Mouse (Mus musculus) limb, embryonic 13.5 days (tissue): Measurements from ENCODE around the gene Tmem184b. TPM values are rescaled to one million over a fixed set of nuclear protein-coding genes. Genes with fewer than 3 reads are reported as not detected.

Experiments used
- ATAC-seq: fragments of 200-750 bp; cut with Nextera tagmentation; 2 replicates; pipeline ENCODE4 v1.8.0; 2017; ENCODE audit warnings: low read depth, moderate number of reproducible peaks, moderate TSS enrichment; ENCODE audit not compliant: low FRiP score
- H3K27ac ChIP-seq: fragments of 300-500 bp; sonication (generic); 2 replicates; pipeline ENCODE4 v1.5.1; 2015; ENCODE audit warnings: inconsistent platforms, mild to moderate bottlenecking, moderate library complexity
- H3K27me3 ChIP-seq: fragments of 300-500 bp; sonication (generic); 2 replicates; pipeline ENCODE4 v1.6.1; 2015; ENCODE audit warnings: mild to moderate bottlenecking, inconsistent platforms
- H3K36me3 ChIP-seq: fragments of 300-500 bp; sonication (generic); 2 replicates; pipeline ENCODE4 v1.6.1; 2015; ENCODE audit warnings: inconsistent platforms, mild to moderate bottlenecking, moderate library complexity
- H3K4me1 ChIP-seq: fragments of 300-500 bp; sonication (generic); 2 replicates; pipeline ENCODE4 v1.6.1; 2015; ENCODE audit warnings: inconsistent platforms
- H3K4me2 ChIP-seq: fragments of 300-500 bp; sonication (generic); replicated peaks from 2 replicates; pipeline ENCODE4 v1.6.1; 2015; ENCODE audit warnings: inconsistent platforms, mild to moderate bottlenecking, moderate library complexity
- H3K4me3 ChIP-seq: fragments of 300-500 bp; sonication (generic); 2 replicates; pipeline ENCODE4 v1.5.1; 2015; ENCODE audit warnings: moderate library complexity, mild to moderate bottlenecking, inconsistent platforms
- H3K9ac ChIP-seq: fragments of 300-500 bp; sonication (generic); 2 replicates; pipeline ENCODE4 v1.6.1; 2015; ENCODE audit warnings: mild to moderate bottlenecking, inconsistent platforms
- H3K9me3 ChIP-seq: fragments of 300-500 bp; sonication (generic); 2 replicates; pipeline ENCODE4 v1.6.1; 2016; ENCODE audit warnings: inconsistent platforms
- WGBS: fragments of 180-500 bp; shearing (Covaris S2); methylation state at CpG from one replicate; pipeline ENCODE4 v1.1.7; 2015; 5-methylcytosine and 5-hydroxymethylcytosine counted together
- polyA plus RNA-seq: library from polyadenylated mRNA; unstranded; fragments of >200 nt; fragmentation: Nextera tagmentation; extraction: Ambion mirVana; gene quantifications from 2 replicates; pipeline ENCODE4 v1.2.1, GENCODE M21; 2015

Tmem184b gene
- polyA plus RNA-seq, 1 experiment from 2014 or later, result 77.6 TPM

DNA sequence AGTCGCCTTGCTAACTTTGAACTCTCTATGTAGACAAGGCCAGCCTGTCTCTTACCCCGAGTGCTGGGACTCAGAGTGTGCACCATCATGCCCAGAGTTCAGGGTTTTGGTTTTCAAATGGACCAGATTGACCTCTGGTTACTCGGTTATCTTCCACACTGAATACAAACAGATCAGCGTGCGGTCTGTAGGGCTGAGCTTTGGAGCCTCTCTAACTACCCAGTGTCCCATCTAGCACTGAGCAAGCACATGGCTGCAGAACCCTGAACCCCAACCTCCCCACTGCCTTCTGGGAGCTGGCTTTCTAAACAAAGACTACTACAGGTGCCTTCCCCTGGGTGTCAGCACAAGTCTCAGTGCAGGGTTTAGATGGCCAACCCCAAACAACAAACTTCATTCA lies 10.8 kb downstream of the Tmem184b start:
- H3K4me1 ChIP-seq, result peaks cover 71% of the 10 kb centered on the region
- no peak overlapping the region for H3K4me2 ChIP-seq
- peaks cover 17% of the 10 kb centered on the region for H3K36me3 ChIP-seq
- 82% methylated on average over 5 of the region's 5 CpGs for WGBS
- H3K9ac ChIP-seq, result 0 out of 2 replicates have a peak overlapping the region, but pooled peaks have one; percentile 2
- no peaks in the 10 kb centered on the region for H3K9me3 ChIP-seq
- no peak overlapping the region for H3K27ac ChIP-seq
- no peak overlapping the region for H3K4me3 ChIP-seq
- H3K27me3 ChIP-seq, result no peaks in the 10 kb centered on the region
- no peak for ATAC-seq

DNA sequence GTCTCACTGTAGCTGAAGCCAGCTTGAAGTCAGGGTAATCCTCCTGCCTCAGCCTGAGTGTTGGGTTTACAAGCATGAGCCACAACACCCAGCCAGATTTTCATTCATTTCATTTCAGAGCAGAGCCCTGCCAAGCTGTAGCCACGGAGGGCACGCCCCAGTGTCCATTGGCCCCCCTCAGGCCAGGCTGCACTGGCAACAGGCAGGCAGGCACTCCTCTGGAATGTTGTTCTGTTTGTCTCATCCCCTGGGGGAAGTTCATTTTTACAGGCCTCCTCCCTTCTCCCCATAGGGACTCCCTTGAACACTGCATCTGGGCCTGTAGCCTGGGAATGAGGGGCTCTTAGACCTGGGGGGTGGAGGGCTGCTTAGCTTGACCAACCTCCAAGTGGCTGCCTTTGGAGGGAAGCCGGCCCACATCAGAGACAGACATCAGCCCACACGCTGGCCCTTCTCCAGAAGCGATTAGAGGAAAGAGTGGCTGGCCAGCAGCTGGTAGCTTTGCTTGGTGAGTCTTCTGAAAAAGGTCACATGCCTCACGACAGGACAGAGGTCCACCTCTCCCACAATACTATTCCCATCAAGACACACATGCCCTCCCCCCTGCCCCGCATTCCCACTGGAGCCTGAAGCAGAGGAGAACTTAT lies 11.8 kb downstream of the Tmem184b start:
- Histone ChIP-seq H3K36me3 (peaks cover 9% of the 10 kb centered on the region; the same call in 1 of the 2 replicates), H3K9ac (no peak overlapping the region), H3K4me1 (peaks cover 71% of the 10 kb centered on the region), H3K4me2 (no peak overlapping the region), H3K27me3 (no peaks in the 10 kb centered on the region), H3K9me3 (no peaks in the 10 kb centered on the region), H3K4me3 (no peak overlapping the region), H3K27ac (no peak overlapping the region; the same call in 1 of the 2 replicates)
- ATAC-seq, result 0 out of 2 replicates have a peak, but pooled peaks have one; percentile 39
- WGBS, result 35% methylated on average over 7 of the region's 7 CpGs

GRCm38 (mm10) chr15:79390434-79390833 lies 12.9 kb downstream of the Tmem184b start:
- H3K4me1 ChIP-seq, result peaks cover 66% of the 10 kb centered on the region
- no peaks in the 10 kb centered on the region for H3K27me3 ChIP-seq
- H3K9ac ChIP-seq, result no peak overlapping the region
- H3K4me3 ChIP-seq, result no peak overlapping the region
- no peaks in the 10 kb centered on the region for H3K9me3 ChIP-seq
- no peak for ATAC-seq
- H3K4me2 ChIP-seq, result no peak overlapping the region
- no peak overlapping the region for H3K27ac ChIP-seq
- WGBS, result 87% methylated on average over 6 of the region's 6 CpGs
- peaks cover 17% of the 10 kb centered on the region; the same call in 1 of the 2 replicates for H3K36me3 ChIP-seq

DNA sequence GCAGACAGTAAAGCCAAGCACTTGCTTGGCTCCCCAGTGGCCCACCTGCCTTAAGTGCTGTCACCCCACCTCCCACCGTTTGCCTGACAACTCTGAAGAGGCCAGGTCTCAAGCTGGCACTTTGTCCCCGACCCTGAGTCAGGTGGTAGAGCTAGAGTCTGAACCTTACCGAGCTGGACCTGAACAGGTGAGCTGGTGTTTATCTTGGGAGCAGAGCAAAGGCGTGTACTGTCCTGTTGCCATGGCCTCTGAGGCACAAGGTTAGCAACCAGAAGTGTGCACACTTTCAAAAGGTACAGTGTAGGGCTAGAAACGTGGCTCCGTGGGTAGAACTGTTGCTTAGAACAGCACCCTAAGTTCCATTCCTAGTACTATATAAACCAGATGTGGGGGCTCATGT lies 15.2 kb downstream of the Tmem184b start:
- no peak overlapping the region for H3K9ac ChIP-seq
- no peak overlapping the region for H3K4me3 ChIP-seq
- H3K27ac ChIP-seq, result 0 out of 2 replicates have a peak overlapping the region, but pooled peaks have one; percentile 7
- peaks cover 17% of the 10 kb centered on the region for H3K36me3 ChIP-seq
- no peaks in the 10 kb centered on the region for H3K27me3 ChIP-seq
- ATAC-seq, result no peak
- H3K4me1 ChIP-seq, result peaks cover 43% of the 10 kb centered on the region
- no peak overlapping the region for H3K4me2 ChIP-seq
- 69% methylated on average over 6 of the region's 6 CpGs for WGBS
- no peaks in the 10 kb centered on the region for H3K9me3 ChIP-seq

- no peaks in the 10 kb centered on the region for H3K27me3 ChIP-seq
- H3K4me1 ChIP-seq, result peaks cover 38% of the 10 kb centered on the region
- H3K4me3 ChIP-seq, result no peak overlapping the region
- no peak overlapping the region for H3K27ac ChIP-seq
- 79% methylated on average over 7 of the region's 7 CpGs for WGBS
- peaks cover 17% of the 10 kb centered on the region for H3K36me3 ChIP-seq
- no peak overlapping the region for H3K4me2 ChIP-seq
- no peak for ATAC-seq
- H3K9ac ChIP-seq, result no peak overlapping the region
- no peaks in the 10 kb centered on the region for H3K9me3 ChIP-seq
Measured at GRCm38 (mm10) chr15:79387611-79388010, 15.8 kb downstream of the Tmem184b start.

DNA sequence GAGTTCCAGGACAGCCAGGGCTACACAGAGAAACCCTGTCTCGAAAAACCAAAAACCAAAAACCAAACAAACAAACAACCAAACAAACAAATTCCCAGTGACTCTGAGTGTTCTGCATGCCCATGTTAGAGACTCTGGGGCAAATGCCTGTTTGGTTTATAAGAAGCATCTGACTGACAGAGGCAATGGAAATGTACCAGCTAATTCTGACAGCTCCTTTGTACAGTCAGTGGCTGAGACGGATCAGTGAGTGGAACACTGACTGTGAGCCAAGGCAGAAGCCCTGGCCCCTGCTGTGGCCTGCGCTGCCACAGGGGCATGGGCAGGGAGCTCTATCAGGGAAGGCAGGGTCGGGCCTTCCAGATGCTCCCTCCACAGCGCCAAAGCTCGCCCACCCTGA lies 16.3 kb downstream of the Tmem184b start:
- Histone ChIP-seq H3K9ac (no peak overlapping the region), H3K4me2 (no peak overlapping the region), H3K27ac (no peak overlapping the region), H3K9me3 (no peaks in the 10 kb centered on the region), H3K4me1 (peaks cover 32% of the 10 kb centered on the region), H3K36me3 (peaks cover 17% of the 10 kb centered on the region), H3K4me3 (no peak overlapping the region), H3K27me3 (no peaks in the 10 kb centered on the region)
- WGBS, result 81% methylated on average over 6 of the region's 6 CpGs
- no peak for ATAC-seq

DNA sequence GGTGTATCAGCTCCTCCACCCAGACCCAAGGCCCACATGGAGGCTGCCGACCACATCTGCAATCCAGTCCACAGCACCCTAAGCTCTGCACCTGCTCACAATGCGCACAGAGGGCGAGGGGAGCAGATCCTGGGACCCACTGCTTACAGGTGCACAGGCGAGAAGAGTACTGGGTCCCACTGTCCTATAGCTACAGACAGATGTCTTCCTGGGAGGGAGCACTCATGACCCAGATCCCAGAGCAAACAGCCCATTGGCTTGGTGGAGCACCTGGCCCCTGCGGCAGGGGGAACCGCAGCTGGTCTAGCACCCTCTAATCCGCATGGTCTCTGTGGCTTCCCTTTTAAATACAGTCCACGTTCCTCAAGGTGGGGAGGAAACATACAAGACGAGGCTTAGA lies 21.7 kb downstream of the Tmem184b start:
- Histone ChIP-seq H3K4me1 (no peaks in the 10 kb centered on the region), H3K9me3 (no peaks in the 10 kb centered on the region), H3K9ac (no peak overlapping the region), H3K36me3 (peaks cover 33% of the 10 kb centered on the region), H3K27me3 (no peaks in the 10 kb centered on the region), H3K4me2 (no peak overlapping the region), H3K4me3 (no peak overlapping the region), H3K27ac (no peak overlapping the region)
- ATAC-seq, result no peak
- 82% methylated on average over 9 of the region's 9 CpGs for WGBS

DNA sequence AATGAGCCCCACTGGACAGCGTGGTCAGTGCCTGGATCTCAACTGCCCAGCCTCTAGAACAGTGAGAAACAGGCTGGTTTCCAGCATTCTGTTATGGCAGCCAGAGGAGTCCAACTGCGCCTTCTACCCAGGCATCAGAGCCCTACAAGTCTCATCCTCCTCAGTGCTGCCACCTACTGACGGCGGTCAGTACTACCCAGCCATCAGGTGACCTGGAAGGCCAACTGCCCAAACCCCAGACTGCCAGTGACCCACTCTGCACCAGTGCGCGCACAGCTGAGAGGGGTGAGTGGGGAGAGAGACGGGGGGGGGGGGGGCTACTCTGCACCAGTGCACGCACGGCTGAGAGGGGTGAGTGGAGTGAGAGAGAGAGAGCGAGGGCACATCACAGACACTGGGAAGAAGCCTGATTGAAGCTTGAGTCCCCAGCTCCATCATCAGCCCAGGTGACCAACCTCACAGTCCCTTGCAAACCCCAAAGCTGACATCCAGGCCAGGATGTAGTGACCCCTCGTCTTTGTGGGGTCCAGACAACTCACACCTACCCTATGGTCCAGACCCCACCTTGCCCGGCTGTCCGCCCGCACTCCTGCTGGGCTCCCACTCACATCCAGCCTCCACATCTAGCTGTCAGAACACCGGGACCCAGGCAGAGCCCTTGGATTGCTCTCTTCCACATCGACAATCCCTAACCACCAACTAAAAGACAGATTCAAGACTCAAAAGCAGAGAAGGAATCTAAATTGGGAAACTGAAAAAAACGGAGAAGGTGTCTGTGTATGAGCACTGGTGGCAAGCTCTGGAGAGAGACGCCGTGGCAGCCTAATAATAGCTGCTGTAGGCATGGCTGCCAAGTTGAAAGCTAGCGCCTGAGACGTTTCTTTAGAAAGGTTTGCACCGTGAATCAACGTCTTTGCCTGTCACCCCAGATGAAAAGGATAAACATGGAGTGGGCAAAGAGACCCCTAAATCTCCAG lies 22.6 kb downstream of the Tmem184b start:
- Histone ChIP-seq H3K4me1 (no peaks in the 10 kb centered on the region), H3K27me3 (no peaks in the 10 kb centered on the region), H3K9me3 (no peaks in the 10 kb centered on the region), H3K4me2 (no peak overlapping the region), H3K27ac (no peak overlapping the region), H3K4me3 (no peak overlapping the region), H3K9ac (no peak overlapping the region), H3K36me3 (peaks cover 33% of the 10 kb centered on the region)
- peak; percentile 49; the same call in 1 of the 2 replicates for ATAC-seq
- 56% methylated on average over 22 of the region's 23 CpGs for WGBS

- Histone ChIP-seq H3K4me1 (no peaks in the 10 kb centered on the region), H3K27ac (no peak overlapping the region), H3K9ac (no peak overlapping the region), H3K4me2 (no peak overlapping the region), H3K36me3 (peaks cover 43% of the 10 kb centered on the region), H3K9me3 (no peaks in the 10 kb centered on the region), H3K27me3 (no peaks in the 10 kb centered on the region), H3K4me3 (no peak overlapping the region)
- no peak for ATAC-seq
- 93% methylated on average over 7 of the region's 7 CpGs for WGBS
Measured at GRCm38 (mm10) chr15:79379658-79380057, 23.7 kb downstream of the Tmem184b start.

- Histone ChIP-seq H3K4me1 (no peaks in the 10 kb centered on the region), H3K27me3 (no peaks in the 10 kb centered on the region), H3K4me3 (no peak overlapping the region), H3K36me3 (peaks cover 51% of the 10 kb centered on the region), H3K27ac (no peak overlapping the region), H3K9ac (no peak overlapping the region), H3K4me2 (no peak overlapping the region), H3K9me3 (no peaks in the 10 kb centered on the region)
- WGBS, result 94% methylated on average over 10 of the region's 10 CpGs
- no peak for ATAC-seq
Measured at GRCm38 (mm10) chr15:79378608-79379007, 24.8 kb downstream of the Tmem184b start.

GRCm38 (mm10) chr15:79377681-79378080 lies 25.7 kb downstream of the Tmem184b start:
- ATAC-seq, result no peak
- no peaks in the 10 kb centered on the region for H3K4me1 ChIP-seq
- H3K36me3 ChIP-seq, result peaks cover 60% of the 10 kb centered on the region
- 83% methylated on average over 6 of the region's 6 CpGs for WGBS
- no peak overlapping the region for H3K4me3 ChIP-seq
- H3K4me2 ChIP-seq, result no peak overlapping the region
- H3K27me3 ChIP-seq, result no peaks in the 10 kb centered on the region
- no peak overlapping the region for H3K27ac ChIP-seq
- no peak overlapping the region for H3K9ac ChIP-seq
- no peaks in the 10 kb centered on the region for H3K9me3 ChIP-seq

DNA sequence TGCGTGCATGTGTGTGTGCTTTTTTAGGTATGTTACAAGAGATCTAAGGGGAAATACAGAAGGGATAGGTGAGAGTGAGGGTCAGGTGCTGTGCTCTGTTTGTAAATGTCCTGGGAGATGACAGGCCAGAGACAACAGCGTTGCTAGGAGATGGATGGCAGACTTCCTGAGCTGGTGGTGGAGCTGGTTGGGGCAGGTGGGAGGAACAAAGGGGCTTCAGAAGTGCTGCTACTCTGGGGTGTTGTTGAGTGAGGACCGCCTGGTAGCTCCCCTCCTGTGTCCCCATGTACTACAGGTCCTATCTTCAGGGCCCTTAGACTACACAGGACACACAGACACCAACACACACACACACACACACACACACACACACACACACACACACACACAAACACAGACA lies 28.6 kb downstream of the Tmem184b start:
- no peaks in the 10 kb centered on the region for H3K27me3 ChIP-seq
- H3K36me3 ChIP-seq, result peaks cover 87% of the 10 kb centered on the region
- no peaks in the 10 kb centered on the region for H3K9me3 ChIP-seq
- no peak overlapping the region for H3K9ac ChIP-seq
- no peak overlapping the region for H3K4me3 ChIP-seq
- no peak for ATAC-seq
- no peaks in the 10 kb centered on the region for H3K4me1 ChIP-seq
- no peak overlapping the region for H3K27ac ChIP-seq
- WGBS, result 55% methylated on average over 3 of the region's 3 CpGs
- H3K4me2 ChIP-seq, result no peak overlapping the region
